Comparison of ENCODE assay signal across 12 mouse cellular contexts in genomic region chr5:116442697-116443458, GRCm38 (mm10). TPM values are rescaled to one million over a fixed set of nuclear protein-coding genes. Genes with fewer than 3 reads are reported as not detected.
DNase-seq lines count a peak whose midpoint lies in the region; ATAC-seq and TF ChIP-seq lines count a peak whose summit lies in the region.
"Had no signal": no experiment of that assay in that cellular context is flagged by ENCODE, and none has a peak within 500 bp of the region (broad histone marks: within the 10 kb centered on the region; RNA-seq: fewer than 3 reads in every experiment).

No protein-coding gene starts in this region.

- H3K27ac ChIP-seq in cerebellum, adult 2 months (ENCODE audit: insufficient read depth, low read length), result peak overlapping the region; percentile 64
- H3K27ac ChIP-seq in midbrain, embryonic 14.5 days (replicated peaks; ENCODE audit: low read depth, low read length), result peak overlapping the region; percentile 32; the same call in 1 of the 2 replicates
- H3K27ac ChIP-seq in midbrain, postnatal 0 days (ENCODE audit: low read depth, low read length), result no peak overlapping the region
- H3K27ac ChIP-seq: heart, embryonic 10.5 days had no signal

- H3K27me3 ChIP-seq in cerebellum, adult 2 months (ENCODE audit: control insufficient read depth, insufficient read depth, low read length), result no peaks in the 10 kb centered on the region
- H3K27me3 ChIP-seq in midbrain, embryonic 14.5 days (ENCODE audit: control insufficient read depth, insufficient read depth, low read length), result no peaks in the 10 kb centered on the region
- H3K27me3 ChIP-seq in midbrain, postnatal 0 days (ENCODE audit: insufficient read depth, low read length), result no peaks in the 10 kb centered on the region

- no peak overlapping the region for H3K4me3 ChIP-seq in cerebellum, adult 2 months (replicated peaks; ENCODE audit: insufficient read depth, low read depth, low read length)
- H3K4me3 ChIP-seq in midbrain, embryonic 14.5 days (replicated peaks; ENCODE audit: low read depth, low read length), result no peak overlapping the region
- H3K4me3 ChIP-seq in midbrain, postnatal 0 days (ENCODE audit: low read depth, low read length), result no peak overlapping the region
- H3K4me3 ChIP-seq: heart, embryonic 10.5 days had no signal

- 44% methylated on average over 7 of the region's 7 CpGs for WGBS in cerebellum, adult 2 months
- 70% methylated on average over 7 of the region's 7 CpGs for WGBS in midbrain, embryonic 14.5 days
- 70% methylated on average over 7 of the region's 7 CpGs for WGBS in midbrain, postnatal 0 days

- no peak overlapping the region for H3K9ac ChIP-seq in midbrain, embryonic 14.5 days (replicated peaks; ENCODE audit: low read length)
- H3K9ac ChIP-seq in midbrain, postnatal 0 days (replicated peaks; ENCODE audit: low read length, poor library complexity, severe bottlenecking), result no peak overlapping the region

- TF ChIP-seq CTCF in cerebellum, adult 2 months (IDR thresholded peaks at IDR 0.05; ENCODE audit: borderline replicate concordance, insufficient read depth, low read depth, low read length), result no peak
- TF ChIP-seq CTCF in midbrain, postnatal 0 days (IDR thresholded peaks at IDR 0.05), result no peak

- no peak for ATAC-seq in cerebellum, adult (ENCODE audit: insufficient number of reproducible peaks, low FRiP score, low TSS enrichment)
- no peak for ATAC-seq in midbrain, embryonic 14.5 days (ENCODE audit: low FRiP score, low TSS enrichment)
- no peak for ATAC-seq in midbrain, postnatal 0 days (ENCODE audit: low FRiP score)
- ATAC-seq: intestine, embryonic 16.5 days had no signal

- no peak for TF ChIP-seq POLR2A in cerebellum, adult 2 months (IDR thresholded peaks at IDR 0.05; ENCODE audit: borderline replicate concordance, insufficient read depth, low read length)

- peak in 1 of 2 experiments; percentile 39 for DNase-seq in cerebellum, adult 2 months
- DNase-seq in midbrain, embryonic 14.5 days, result no peak
- no peak for DNase-seq in midbrain, postnatal 0 days (ENCODE audit: low spot score)
- peak; percentile 22 to 36 for DNase-seq in layer of hippocampus, postnatal 10 days (ENCODE audit: low spot score in 2 of 2)
- DNase-seq in right cerebral cortex, postnatal 25 days, result peak; percentile 70
- no peak for DNase-seq in kidney, postnatal 10 days
- DNase-seq in adrenal gland, adult 18-20 months (ENCODE audit: low spot score in 2 of 2), result no peak
- DNase-seq: lung, postnatal 4 days had no signal

- H3K9me3 ChIP-seq in midbrain, embryonic 14.5 days (ENCODE audit: control insufficient read depth, low read length), result no peaks in the 10 kb centered on the region
- H3K9me3 ChIP-seq in midbrain, postnatal 0 days (ENCODE audit: low read length), result no peaks in the 10 kb centered on the region
- H3K9me3 ChIP-seq: heart, embryonic 10.5 days had no signal

- H3K36me3 ChIP-seq in midbrain, embryonic 14.5 days (ENCODE audit: control insufficient read depth, insufficient read depth, low read length), result peaks cover 27% of the 10 kb centered on the region
- H3K36me3 ChIP-seq in midbrain, postnatal 0 days (ENCODE audit: insufficient read depth, low read length), result peaks cover 13% of the 10 kb centered on the region; the same call in 1 of the 2 replicates

- H3K4me2 ChIP-seq in midbrain, embryonic 14.5 days (ENCODE audit: low read length), result no peak overlapping the region
- no peak overlapping the region for H3K4me2 ChIP-seq in midbrain, postnatal 0 days (ENCODE audit: low read depth, low read length, poor library complexity, severe bottlenecking)

- H3K4me1 ChIP-seq in cerebellum, adult 2 months (ENCODE audit: control insufficient read depth, insufficient read depth, low read length), result peaks cover 60% of the 10 kb centered on the region
- H3K4me1 ChIP-seq in midbrain, embryonic 14.5 days (ENCODE audit: control insufficient read depth, insufficient read depth, low read length), result 0 out of 2 replicates have a peak, but pooled peaks cover 12% of the 10 kb centered on the region
- H3K4me1 ChIP-seq in midbrain, postnatal 0 days (ENCODE audit: insufficient read depth, low read length), result no peaks in the 10 kb centered on the region

RNA-seq across cellular contexts. Expression of gene Hspb8, which starts 20.2 kb away (rescaled TPM):
- polyA plus RNA-seq in cerebellum, adult 2 months (2012; rRNA removed), result 29.5 and 32.1 TPM in 2 replicates
- 1.9 and 3.7 TPM in 2 replicates for polyA plus RNA-seq in midbrain, embryonic 14.5 days (2014; fragmentation: Nextera tagmentation; extraction: Ambion mirVana)
- 19.4 and 19.8 TPM in 2 replicates for total RNA-seq in midbrain, postnatal 0 days (2014; rRNA removed)
- polyA plus RNA-seq in midbrain, postnatal 0 days (2015; fragmentation: Nextera tagmentation; extraction: Ambion mirVana), result 7.5 and 8.0 TPM in 2 replicates
- 1 to 10 TPM; 7.3 to 9.1 TPM for total RNA-seq in layer of hippocampus, postnatal 10 days (2021)
- total RNA-seq in adrenal gland, adult 18-20 months (2021), result 100 to 1,000 TPM; 261 to 274 TPM
- total RNA-seq: MEL had no signal

Comparison
In these comparisons a context has a peak if more than half of its experiments do, and no peak if none do; other contexts are left out.
1. DNase-seq: peak in layer of hippocampus, postnatal 10 days (2 of 2) and right cerebral cortex, postnatal 25 days (single experiment); none in midbrain, embryonic 14.5 days (single experiment), midbrain, postnatal 0 days (single experiment), kidney, postnatal 10 days (single experiment) and adrenal gland, adult 18-20 months (0 of 2).
2. RNA of gene Hspb8, which starts 20.2 kb away (total RNA-seq): 261 to 274 TPM in adrenal gland, adult 18-20 months; 19.4 to 19.8 TPM in midbrain, postnatal 0 days and 7.3 to 9.1 TPM in layer of hippocampus, postnatal 10 days; every median in the first group is over 10 times any median in the second.